Mouse (Mus musculus): ENCODE data around the gene Svopl. TPM values are rescaled to one million over a fixed set of nuclear protein-coding genes. Genes with fewer than 3 reads are reported as not detected.

Svopl gene
- 4.2 TPM in 1 of 2 replicates, not detected in the other for total RNA-seq (2014; rRNA removed; ENCODE audit: low replicate concordance)
- polyA plus RNA-seq (2015; fragmentation: Nextera tagmentation; extraction: Ambion mirVana) = 0.37 and 0.59 TPM in 2 replicates

GRCm38 (mm10) chr6:38046838-38047237, at the start of gene Svopl:
Gene Svopl, minus strand, starts transcription at chr6:38046996.
- H3K36me3 ChIP-seq (replicated peaks; ENCODE audit: control insufficient read depth, insufficient read depth, low read length) = no peaks in the 10 kb centered on the region
- H3K4me3 ChIP-seq (ENCODE audit: low read depth, low read length) = no peak within 1 kb of the TSS
- H3K27me3 ChIP-seq (ENCODE audit: control insufficient read depth, insufficient read depth, low read length) = no peaks in the 10 kb centered on the region
- TF ChIP-seq CTCF (IDR thresholded peaks at IDR 0.05; ENCODE audit: low read depth) (no peak), EP300 (IDR thresholded peaks at IDR 0.05; ENCODE audit: low read depth) (no peak)
- no peak within 1 kb of the TSS for H3K27ac ChIP-seq (ENCODE audit: low read depth)
- H3K4me1 ChIP-seq (ENCODE audit: control insufficient read depth, insufficient read depth) = no peaks in the 10 kb centered on the region
- DNase-seq (ENCODE audit: low spot score) = no peak
- no peak within 1 kb of the TSS for H3K9ac ChIP-seq (replicated peaks; ENCODE audit: low read depth, low read length)
- no peak for ATAC-seq (ENCODE audit: insufficient read depth, low read depth)
- WGBS = 38% methylated on average over 6 of the region's 6 CpGs
- H3K9me3 ChIP-seq (replicated peaks; ENCODE audit: control insufficient read depth, low read length) = no peaks in the 10 kb centered on the region
- no peak within 1 kb of the TSS for H3K4me2 ChIP-seq (ENCODE audit: low read depth, low read length)

DNA sequence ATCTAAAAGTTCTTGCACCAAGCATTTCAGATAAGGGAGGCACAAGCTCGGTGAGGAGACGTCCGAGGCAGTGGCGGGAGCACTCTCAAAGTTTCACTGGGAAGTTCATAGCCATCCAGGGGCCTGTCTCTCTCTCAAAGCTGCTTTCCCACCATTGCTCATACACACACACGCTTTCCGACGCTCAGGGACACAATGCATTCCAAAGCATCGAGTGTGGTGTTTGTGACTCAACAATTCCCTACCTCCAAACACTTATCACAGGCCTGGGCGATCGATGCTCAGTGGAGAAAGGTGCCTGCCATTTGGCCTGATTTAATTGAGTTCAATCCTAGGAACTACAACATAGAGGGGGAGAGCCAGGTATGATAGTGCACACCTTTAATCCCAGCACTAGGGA, 47.9 kb upstream of the Svopl start:
- no peaks in the 10 kb centered on the region for H3K4me1 ChIP-seq (ENCODE audit: control insufficient read depth, insufficient read depth)
- H3K9me3 ChIP-seq (replicated peaks; ENCODE audit: control insufficient read depth, low read length) = no peaks in the 10 kb centered on the region
- no peak for ATAC-seq (ENCODE audit: insufficient read depth, low read depth)
- no peak for DNase-seq (ENCODE audit: low spot score)
- no peaks in the 10 kb centered on the region for H3K27me3 ChIP-seq (ENCODE audit: control insufficient read depth, insufficient read depth, low read length)
- no peak overlapping the region for H3K4me2 ChIP-seq (ENCODE audit: low read depth, low read length)
- H3K4me3 ChIP-seq (ENCODE audit: low read depth, low read length) = no peak overlapping the region
- TF ChIP-seq CTCF (IDR thresholded peaks at IDR 0.05; ENCODE audit: low read depth) (no peak), EP300 (IDR thresholded peaks at IDR 0.05; ENCODE audit: low read depth) (no peak)
- no peaks in the 10 kb centered on the region for H3K36me3 ChIP-seq (replicated peaks; ENCODE audit: control insufficient read depth, insufficient read depth, low read length)
- WGBS = 64% methylated on average over 10 of the region's 10 CpGs
- H3K9ac ChIP-seq (replicated peaks; ENCODE audit: low read depth, low read length) = no peak overlapping the region
- no peak overlapping the region for H3K27ac ChIP-seq (ENCODE audit: low read depth)

GRCm38 (mm10) chr6:38092539-38092938, 45.7 kb upstream of the Svopl start:
- DNase-seq (ENCODE audit: low spot score) (no peak), ATAC-seq (ENCODE audit: insufficient read depth, low read depth) (no peak)
- H3K4me2 ChIP-seq (ENCODE audit: low read depth, low read length) = no peak overlapping the region
- no peaks in the 10 kb centered on the region for H3K4me1 ChIP-seq (ENCODE audit: control insufficient read depth, insufficient read depth)
- TF ChIP-seq CTCF (IDR thresholded peaks at IDR 0.05; ENCODE audit: low read depth) (no peak), EP300 (IDR thresholded peaks at IDR 0.05; ENCODE audit: low read depth) (no peak)
- H3K27me3 ChIP-seq (ENCODE audit: control insufficient read depth, insufficient read depth, low read length) = no peaks in the 10 kb centered on the region
- no peak overlapping the region for H3K27ac ChIP-seq (ENCODE audit: low read depth)
- H3K9ac ChIP-seq (replicated peaks; ENCODE audit: low read depth, low read length) = no peak overlapping the region
- H3K36me3 ChIP-seq (replicated peaks; ENCODE audit: control insufficient read depth, insufficient read depth, low read length) = no peaks in the 10 kb centered on the region
- 87% methylated on average over 8 of the region's 8 CpGs for WGBS
- no peaks in the 10 kb centered on the region for H3K9me3 ChIP-seq (replicated peaks; ENCODE audit: control insufficient read depth, low read length)
- H3K4me3 ChIP-seq (ENCODE audit: low read depth, low read length) = no peak overlapping the region

GRCm38 (mm10) chr6:38087242-38088026, 40.6 kb upstream of the Svopl start:
- no peaks in the 10 kb centered on the region for H3K4me1 ChIP-seq (ENCODE audit: control insufficient read depth, insufficient read depth)
- TF ChIP-seq CTCF (IDR thresholded peaks at IDR 0.05; ENCODE audit: low read depth) (no peak), EP300 (IDR thresholded peaks at IDR 0.05; ENCODE audit: low read depth) (no peak)
- H3K36me3 ChIP-seq (replicated peaks; ENCODE audit: control insufficient read depth, insufficient read depth, low read length) = no peaks in the 10 kb centered on the region
- H3K27me3 ChIP-seq (ENCODE audit: control insufficient read depth, insufficient read depth, low read length) = no peaks in the 10 kb centered on the region
- H3K9ac ChIP-seq (replicated peaks; ENCODE audit: low read depth, low read length) = no peak overlapping the region
- H3K9me3 ChIP-seq (replicated peaks; ENCODE audit: control insufficient read depth, low read length) = no peaks in the 10 kb centered on the region
- ATAC-seq (ENCODE audit: insufficient read depth, low read depth) = no peak
- 77% methylated on average over 9 of the region's 9 CpGs for WGBS
- H3K4me2 ChIP-seq (ENCODE audit: low read depth, low read length) = no peak overlapping the region
- H3K4me3 ChIP-seq (ENCODE audit: low read depth, low read length) = no peak overlapping the region
- no peak for DNase-seq (ENCODE audit: low spot score)
- H3K27ac ChIP-seq (ENCODE audit: low read depth) = no peak overlapping the region

- Histone ChIP-seq H3K27me3 (ENCODE audit: control insufficient read depth, insufficient read depth, low read length) (no peaks in the 10 kb centered on the region), H3K27ac (ENCODE audit: low read depth) (no peak overlapping the region), H3K9ac (replicated peaks; ENCODE audit: low read depth, low read length) (no peak overlapping the region), H3K4me2 (ENCODE audit: low read depth, low read length) (no peak overlapping the region), H3K9me3 (replicated peaks; ENCODE audit: control insufficient read depth, low read length) (no peaks in the 10 kb centered on the region), H3K36me3 (replicated peaks; ENCODE audit: control insufficient read depth, insufficient read depth, low read length) (no peaks in the 10 kb centered on the region), H3K4me3 (ENCODE audit: low read depth, low read length) (no peak overlapping the region), H3K4me1 (ENCODE audit: control insufficient read depth, insufficient read depth) (peaks cover 15% of the 10 kb centered on the region; the same call in 1 of the 2 replicates)
- ATAC-seq (ENCODE audit: insufficient read depth, low read depth) (no peak), DNase-seq (ENCODE audit: low spot score) (no peak)
- WGBS = 42% methylated on average over 4 of the region's 4 CpGs
- no peak for TF ChIP-seq CTCF (IDR thresholded peaks at IDR 0.05; ENCODE audit: low read depth)
- no peak for TF ChIP-seq EP300 (IDR thresholded peaks at IDR 0.05; ENCODE audit: low read depth)
Observed at GRCm38 (mm10) chr6:38083204-38083603, 36.4 kb upstream of the Svopl start.

Data from heart, postnatal 0 days (tissue).